Mouse (Mus musculus): ENCODE data around the gene Srsf4.

GRCm38 (mm10) chr4:131843290-131843743 is 30.1 kb upstream of the Srsf4 start, which contains the start of gene Mecr:
- no peak for TF ChIP-seq CTCF (IDR thresholded peaks at IDR 0.05; ENCODE audit: low read depth, low read length)
- no peak for TF ChIP-seq POLR2AphosphoS5 (IDR thresholded peaks at IDR 0.05; ENCODE audit: insufficient replicate concordance, low read depth, low read length)
- no peak for TF ChIP-seq TAL1 (conservative IDR thresholded peaks at IDR 0.05; ENCODE audit: low read depth, low read length)
- no peak for TF ChIP-seq GATA1 (IDR thresholded peaks at IDR 0.05; ENCODE audit: borderline replicate concordance, low read length)
- TF ChIP-seq GATA2 (IDR thresholded peaks at IDR 0.05; ENCODE audit: borderline replicate concordance, low read depth, low read length) = no peak

Data from G1E (cell line).